Mouse (Mus musculus): ENCODE results near the gene Trip6.

The Trip6 gene

GRCm38 (mm10) chr5:137338256-137338655 is 24.1 kb upstream of the Trip6 start:
- peak; percentile 93 for DNase-seq

DNA sequence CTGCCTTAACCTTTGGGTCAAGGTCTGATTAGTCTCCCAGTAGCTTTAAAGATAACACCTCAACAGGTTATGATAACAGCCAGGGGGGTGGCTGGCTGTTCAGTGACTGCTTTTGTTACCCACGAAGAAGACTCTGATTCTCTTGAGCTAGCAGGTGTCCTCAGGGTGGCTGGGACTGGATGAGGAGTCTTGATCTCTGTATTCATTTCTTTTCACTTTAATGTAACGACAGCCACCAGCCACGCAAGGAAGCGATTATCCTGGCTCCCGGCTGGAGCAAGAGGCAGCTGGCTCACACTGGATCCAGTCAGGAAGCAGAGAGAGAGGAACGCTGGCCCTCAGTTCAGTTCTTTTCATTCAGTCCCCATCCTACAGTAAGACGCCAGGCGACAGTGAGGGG is 23.0 kb upstream of the Trip6 start:
- DNase-seq: no peak

- no peak for DNase-seq
Observed at GRCm38 (mm10) chr5:137335066-137335465, 20.9 kb upstream of the Trip6 start.

- DNase-seq: no peak
Observed at GRCm38 (mm10) chr5:137334317-137334716, 20.1 kb upstream of the Trip6 start.

DNA sequence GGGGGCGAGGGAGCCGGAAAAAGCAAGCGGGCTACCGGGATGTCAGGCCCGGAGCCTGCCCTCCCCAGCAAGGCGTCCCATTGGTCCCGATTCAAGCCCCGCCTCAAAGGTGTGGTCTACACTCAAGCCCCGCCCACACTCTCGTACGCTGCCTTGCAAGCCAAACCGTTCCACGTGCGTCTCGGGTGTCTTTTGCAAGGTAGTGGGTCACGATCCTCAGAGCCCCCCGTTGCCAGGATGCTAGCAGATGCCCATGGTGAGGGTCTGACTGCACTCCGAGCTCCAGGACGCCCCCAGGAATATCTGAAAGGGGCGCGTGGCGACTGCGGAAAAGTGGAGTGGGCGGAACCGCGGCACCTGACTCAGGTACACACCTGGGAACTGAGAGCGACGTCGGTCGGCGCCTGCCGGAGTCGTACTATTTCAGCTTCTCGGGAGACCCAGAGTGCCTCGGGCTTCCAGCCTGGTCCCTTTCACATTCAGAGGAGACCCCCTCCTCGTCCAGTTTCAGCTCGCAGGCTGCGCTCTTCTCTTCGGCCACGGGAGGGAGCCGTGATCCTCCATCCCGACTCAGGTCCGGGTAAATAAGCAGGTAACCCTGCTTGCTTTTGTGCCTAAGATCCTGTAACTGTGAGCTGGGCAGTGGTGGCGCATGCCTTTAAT is 19.4 kb upstream of the Trip6 start, which contains the start of gene Slc12a9:
Gene Slc12a9 (minus strand): TSS at position 86 of the 663 bp plus-strand sequence.
- DNase-seq: peak; percentile 95

- no peak for DNase-seq
Observed at GRCm38 (mm10) chr5:137332857-137333511, 18.8 kb upstream of the Trip6 start.

DNA sequence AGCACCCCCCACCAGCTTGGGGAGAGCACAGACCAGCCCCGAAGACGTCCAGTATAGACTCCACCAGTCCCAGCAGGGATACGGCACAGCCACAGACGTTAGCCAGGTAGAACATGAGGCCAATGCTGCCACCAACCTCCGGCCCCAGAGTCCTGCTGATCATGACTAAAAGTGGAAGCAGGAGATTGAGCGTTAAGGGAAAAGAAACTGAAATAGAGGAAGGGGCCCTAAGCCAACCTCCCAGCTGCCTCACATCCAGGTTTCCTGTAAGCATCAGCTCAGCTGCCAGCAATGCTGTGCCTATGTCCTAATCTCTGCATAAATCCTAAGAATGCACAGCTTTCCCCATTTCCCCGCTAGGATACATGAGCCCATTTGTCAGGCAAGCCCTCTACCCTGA is 16.7 kb upstream of the Trip6 start:
- no peak for DNase-seq

- no peak for DNase-seq
Observed at GRCm38 (mm10) chr5:137320996-137321395, 6.8 kb upstream of the Trip6 start.

GRCm38 (mm10) chr5:137318570-137318969 is 4.4 kb upstream of the Trip6 start:
- DNase-seq: peak; percentile 67

DNA sequence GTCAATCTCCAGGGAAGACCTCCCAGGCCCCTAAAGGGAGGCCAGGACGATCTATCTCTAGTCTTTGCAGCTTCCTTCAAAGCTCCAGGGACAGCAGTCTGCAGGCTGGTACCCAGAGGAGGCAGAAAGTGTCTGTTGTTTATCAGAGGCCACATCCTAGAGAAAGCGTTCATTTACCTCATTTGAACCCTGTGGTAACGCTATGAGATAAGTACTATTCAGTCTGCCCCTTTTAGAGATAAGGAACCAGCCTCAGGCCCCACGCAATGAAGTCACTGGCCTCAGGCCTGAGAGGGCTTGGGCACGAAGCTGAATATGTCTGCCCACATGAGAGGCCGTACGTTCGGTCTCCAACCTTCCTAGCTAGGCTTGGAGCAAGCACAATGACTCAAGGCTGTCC is 3.2 kb upstream of the Trip6 start:
- no peak for DNase-seq

DNA sequence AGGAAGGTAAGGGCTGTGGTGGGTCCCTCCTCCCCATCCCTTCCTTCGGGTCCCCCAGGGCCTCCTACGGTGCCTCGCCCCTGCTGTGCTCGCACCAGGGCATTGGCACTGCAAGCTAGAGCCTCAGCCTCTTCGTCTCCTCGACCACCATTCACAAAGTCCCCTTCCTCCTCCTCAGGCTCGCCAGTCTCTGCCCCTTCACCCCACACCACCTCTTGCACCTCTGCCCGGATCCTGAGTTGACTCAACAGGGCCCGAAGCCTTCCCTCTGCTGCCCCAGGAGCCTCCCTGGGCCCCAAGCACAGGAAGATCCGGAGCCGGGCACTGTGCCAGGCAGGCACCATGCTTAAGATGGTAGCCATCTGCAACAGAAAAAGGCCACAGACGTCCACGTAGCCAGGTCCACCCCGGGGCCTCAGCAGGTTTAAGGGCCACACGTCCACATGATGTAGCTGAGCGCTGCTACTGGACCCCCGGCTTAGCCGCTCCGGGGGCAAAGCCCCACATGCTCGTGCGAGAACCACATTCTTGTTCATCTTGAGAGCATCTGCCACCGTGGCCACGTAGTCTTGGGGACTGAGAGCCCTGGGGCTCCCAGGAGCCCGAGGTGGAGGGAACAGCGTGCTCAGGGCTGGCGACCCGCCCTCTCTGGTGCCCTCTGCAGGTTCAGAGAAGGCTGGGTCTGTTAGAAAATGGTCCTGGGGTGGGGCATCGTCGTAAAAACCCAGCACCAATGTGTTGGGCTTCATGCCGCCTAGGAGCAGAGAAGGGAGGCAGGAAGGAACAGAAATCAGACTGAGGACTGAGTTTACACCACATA is 1.1 kb upstream of the Trip6 start:
- no peak for DNase-seq

DNA sequence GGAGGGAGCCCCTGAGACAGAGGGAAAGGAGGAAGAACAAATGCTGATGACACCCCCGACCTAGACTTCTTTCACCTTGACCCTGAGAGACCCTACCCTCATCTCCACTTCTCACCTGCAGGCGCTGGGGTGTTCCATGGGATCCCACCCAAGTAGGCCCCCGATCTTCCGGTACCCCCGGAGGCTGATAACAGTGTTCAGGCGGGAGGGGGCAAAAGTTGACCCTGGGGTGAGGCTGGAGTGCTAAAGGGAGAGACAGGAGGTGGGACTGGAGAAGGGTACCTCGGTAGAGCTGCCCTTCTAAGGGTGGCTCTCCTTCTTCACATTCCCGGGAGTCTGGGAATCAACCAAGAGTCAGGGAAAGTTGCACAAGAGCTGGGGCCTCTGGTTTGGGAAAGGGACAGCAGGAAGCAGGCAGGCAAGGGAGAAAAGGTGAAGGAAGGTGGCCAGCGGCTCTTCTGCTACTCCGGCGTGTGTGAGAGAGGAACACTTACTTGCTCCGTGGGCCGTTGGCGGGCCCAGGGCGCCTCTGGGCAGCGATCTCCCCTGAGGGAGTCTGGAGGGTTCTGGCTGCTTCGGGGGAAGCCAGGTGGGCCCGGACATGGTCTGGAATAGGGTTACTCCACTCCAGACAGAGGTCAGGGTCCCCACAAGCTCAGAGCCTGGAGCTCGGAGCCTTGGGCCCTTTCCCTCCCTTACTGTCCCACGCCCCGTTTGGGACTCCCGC is 575 bp downstream of the Trip6 start:
- no peak for DNase-seq

DNA sequence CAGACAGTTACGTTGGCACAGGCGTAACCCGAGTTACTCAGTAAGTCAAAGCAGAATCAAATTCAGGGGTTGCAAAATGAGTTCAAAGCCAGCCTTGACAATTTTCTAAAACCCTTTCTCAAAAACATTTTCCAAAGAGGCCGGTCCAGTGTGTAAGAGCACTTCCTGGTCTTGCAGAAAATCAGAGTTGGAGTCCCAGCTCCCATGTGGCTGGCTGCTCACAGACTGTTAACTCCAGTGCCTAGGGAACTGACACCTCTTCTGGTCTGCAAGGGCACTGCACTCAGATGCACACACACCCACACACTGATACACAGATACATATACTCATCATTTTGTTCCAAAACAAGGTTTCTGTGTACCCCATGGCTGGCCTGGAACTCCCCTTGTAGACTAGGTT is 5.8 kb downstream of the Trip6 start:
- DNase-seq: no peak

- DNase-seq: peak; percentile 91
Observed at GRCm38 (mm10) chr5:137307071-137307912, 6.9 kb downstream of the Trip6 start, which contains the start of gene Srrt. Gene Srrt, minus strand, starts transcription at chr5:137307674.

DNA sequence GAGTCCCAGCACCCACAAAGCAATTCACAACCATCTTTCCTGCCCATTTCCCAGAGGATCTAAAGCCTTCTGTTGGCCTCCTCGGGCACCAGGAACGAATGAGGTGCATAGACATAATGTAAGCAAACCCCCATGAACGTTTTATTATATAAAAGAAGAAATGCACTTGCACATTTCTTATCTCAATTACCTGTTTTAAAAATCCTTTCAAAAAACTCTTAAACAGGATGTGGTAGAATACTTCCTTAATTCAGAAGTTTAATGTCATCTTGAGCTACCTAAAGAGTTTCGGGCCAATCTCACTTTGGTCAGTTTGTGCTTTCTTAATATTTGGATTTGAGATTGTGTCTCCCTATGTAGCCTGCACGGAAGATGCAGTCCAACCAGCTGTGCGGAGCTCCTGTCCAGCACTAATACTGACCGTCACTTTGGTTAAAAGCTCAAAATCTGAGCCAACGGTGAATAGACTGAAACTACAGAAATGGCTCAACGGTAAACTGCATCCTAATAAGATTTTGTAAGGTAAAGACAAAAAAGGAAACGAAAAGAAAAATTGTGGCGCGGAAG is 7.7 kb downstream of the Trip6 start:
- DNase-seq: no peak

DNA sequence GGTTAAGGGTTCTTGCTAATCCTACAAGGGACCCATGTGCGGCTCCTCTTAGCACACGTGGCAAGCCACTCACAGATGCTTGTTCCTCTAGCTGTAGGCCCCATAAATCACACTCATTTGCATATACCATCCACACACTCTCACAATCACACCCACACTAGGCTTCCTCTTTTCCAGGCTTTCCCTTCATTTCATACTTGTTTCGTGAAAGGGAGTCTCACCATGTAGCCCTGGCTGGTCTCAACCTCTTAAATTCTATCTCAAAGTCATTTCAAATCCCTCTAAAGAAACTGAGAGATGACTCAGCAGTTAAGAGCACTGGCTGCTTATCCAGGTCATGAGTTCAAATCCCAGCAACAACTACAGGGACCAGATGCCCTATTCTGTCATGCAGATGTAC is 8.4 kb downstream of the Trip6 start:
- no peak for DNase-seq

- DNase-seq: no peak
Observed at GRCm38 (mm10) chr5:137304816-137305215, 9.4 kb downstream of the Trip6 start.

GRCm38 (mm10) chr5:137304165-137304564 is 10.0 kb downstream of the Trip6 start:
- DNase-seq: no peak

- DNase-seq: no peak
Observed at GRCm38 (mm10) chr5:137303609-137304008, 10.6 kb downstream of the Trip6 start.

GRCm38 (mm10) chr5:137301253-137301652 is 13.0 kb downstream of the Trip6 start:
- no peak for DNase-seq

DNA sequence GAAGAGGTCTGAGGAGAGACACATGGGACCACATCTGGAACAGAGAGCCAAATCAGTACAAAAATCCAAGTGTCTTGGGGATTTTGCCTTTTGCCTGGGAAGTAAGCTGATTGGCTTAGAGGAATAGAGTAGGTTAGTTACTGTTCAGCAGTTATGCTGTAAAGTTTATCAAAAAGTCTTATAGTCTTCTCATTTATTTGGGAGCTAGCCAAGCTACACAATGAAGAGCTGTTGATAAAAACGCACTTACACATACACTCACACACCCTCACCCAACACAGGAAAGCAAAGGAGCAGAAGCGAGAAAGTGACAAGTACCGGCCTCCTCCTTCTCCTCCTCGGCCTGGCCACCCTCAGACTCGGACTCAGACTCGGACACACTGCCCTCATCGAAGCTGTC is 15.0 kb downstream of the Trip6 start:
- DNase-seq: no peak

DNA sequence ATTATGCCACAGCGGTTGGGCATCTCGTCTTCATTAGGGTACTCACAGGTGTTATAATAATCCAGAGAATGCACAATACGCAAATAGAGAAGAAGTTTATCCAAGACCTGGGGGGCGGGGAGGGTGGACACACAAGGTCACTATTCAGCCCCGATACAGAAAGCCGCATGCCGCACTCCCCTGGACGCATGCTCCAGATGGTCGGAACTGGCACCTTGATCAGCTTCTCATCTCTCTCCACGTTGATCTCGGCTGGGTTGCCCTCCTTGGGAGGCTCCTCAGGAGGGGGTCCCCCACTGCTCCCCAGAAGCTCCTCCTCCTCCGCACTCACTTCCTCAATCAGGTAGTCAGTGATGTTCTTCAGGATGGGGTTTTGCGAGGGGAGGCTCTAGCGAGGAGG is 17.1 kb downstream of the Trip6 start:
- DNase-seq: no peak

Data from kidney, adult 11 months (tissue).